Mouse (Mus musculus): ENCODE data around the gene Fam102b.
A peak's percentile ranks its signal among the peaks of the same experiment; 100 is the strongest.

DNA sequence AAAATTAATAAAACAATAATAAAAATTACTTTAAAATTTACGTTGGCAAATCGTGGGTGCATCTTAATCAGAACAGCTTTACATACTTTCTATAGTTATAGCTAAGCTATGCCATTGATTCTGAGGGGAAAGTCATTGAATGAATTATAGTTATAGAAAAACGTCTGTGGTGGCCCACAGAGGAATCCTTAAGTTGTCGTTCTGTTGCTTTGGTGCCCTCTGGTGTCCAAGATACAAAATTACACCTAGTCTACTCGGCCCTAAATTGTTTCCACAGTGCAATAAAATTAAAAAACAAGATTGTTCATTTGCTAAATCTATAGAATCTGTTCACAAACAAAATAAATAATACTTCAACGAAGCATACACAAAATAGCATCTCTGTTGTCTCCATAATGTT lies 35.6 kb upstream of the Fam102b start:
- TF ChIP-seq POLR2A (IDR thresholded peaks at IDR 0.05; ENCODE audit: extremely low read depth, insufficient read depth, low read length) (no peak), CTCF (IDR thresholded peaks at IDR 0.05; ENCODE audit: extremely low read depth, insufficient read depth, low read length) (peak; percentile 60; the same call in 1 of the 2 replicates)
